Mouse (Mus musculus): ENCODE data around the gene Ppm1h.

Gene Ppm1h

DNA sequence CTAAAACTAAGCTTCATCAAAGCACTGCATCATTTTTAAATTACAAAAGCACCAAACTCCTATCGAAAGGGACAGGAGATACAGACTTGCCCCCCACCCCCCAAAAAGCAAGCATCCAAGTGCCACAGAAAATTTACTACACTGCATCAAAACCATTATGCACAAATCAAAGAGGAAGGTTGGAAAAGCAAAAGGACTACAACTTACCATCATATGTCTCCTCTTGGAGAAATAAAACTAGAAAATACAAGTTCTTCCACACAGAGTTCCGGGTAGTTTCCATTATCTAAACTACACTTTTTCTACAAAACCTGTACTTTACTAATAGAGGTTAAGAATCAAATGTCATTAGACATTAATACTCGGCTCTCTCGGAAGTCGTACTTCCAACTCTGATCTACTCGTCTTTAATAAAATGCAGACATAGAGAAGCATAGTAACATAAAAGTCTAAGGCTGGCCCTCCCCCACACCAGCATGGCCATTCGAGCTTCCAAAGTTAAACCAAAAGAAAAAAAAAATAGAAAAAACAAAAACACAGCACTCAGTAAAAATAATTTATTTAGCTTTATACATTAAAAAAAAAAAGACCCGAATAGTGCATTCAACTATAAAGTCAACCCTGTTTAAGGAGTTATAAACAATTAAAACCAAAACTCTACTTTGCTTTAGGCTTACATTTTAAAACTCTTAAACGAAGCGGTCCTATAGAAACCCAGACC is 306.1 kb downstream of the Ppm1h start:
- no peak for DNase-seq

DNA sequence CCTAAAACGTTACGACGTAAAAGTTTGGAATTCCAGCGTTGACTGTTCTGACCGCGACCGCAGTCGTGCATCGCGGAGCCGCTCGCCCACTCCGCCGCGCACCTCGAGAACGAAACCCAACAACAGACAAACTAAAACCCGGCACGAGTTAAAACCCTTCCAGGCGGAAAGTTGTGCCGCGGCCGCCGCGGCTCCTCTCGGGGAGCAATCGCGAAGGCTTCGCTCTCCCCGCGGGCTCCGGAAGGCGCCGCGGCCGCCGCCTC is 306.6 kb downstream of the Ppm1h start:
- DNase-seq: no peak

DNA sequence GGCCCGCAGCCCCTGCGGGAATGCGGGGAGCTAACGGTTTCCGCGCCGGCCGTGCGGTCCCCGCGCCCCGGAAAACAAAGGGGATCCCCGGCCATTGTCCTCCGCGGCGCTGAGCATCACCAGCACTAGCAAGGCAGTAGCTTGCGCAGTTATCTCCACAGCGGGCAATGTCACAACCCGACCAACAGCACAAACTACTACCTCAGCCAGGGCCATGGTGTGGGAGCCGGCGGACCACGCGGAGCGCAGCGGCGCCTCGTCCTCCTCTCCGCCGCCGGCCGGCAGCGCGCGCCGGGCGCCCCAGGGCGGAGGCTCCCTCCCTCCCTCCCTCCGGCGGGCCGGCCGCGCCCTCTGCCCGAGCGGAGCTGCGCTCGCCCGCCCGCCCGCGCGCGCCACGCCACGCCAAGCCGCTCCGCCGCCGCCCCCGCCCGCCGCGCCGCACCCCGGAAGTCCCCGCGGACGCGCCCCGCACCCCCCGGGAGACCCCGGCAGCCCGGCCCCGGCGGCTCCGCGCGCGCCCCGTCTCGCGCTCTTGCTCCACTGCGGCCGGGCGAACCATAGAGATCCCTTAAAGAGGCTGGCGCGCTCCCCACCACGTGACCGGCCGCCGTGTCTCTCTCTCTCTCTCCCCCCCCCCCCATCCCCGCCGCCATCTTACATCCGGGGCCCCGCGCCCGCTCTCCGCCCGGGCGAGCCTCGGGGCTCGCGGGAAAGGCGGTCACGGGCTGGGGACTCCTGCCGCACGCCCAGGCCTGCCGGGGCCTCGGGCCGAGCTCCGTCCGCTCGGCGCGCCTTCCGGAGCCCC is 307.2 kb downstream of the Ppm1h start:
- peak; percentile 84 for DNase-seq

DNA sequence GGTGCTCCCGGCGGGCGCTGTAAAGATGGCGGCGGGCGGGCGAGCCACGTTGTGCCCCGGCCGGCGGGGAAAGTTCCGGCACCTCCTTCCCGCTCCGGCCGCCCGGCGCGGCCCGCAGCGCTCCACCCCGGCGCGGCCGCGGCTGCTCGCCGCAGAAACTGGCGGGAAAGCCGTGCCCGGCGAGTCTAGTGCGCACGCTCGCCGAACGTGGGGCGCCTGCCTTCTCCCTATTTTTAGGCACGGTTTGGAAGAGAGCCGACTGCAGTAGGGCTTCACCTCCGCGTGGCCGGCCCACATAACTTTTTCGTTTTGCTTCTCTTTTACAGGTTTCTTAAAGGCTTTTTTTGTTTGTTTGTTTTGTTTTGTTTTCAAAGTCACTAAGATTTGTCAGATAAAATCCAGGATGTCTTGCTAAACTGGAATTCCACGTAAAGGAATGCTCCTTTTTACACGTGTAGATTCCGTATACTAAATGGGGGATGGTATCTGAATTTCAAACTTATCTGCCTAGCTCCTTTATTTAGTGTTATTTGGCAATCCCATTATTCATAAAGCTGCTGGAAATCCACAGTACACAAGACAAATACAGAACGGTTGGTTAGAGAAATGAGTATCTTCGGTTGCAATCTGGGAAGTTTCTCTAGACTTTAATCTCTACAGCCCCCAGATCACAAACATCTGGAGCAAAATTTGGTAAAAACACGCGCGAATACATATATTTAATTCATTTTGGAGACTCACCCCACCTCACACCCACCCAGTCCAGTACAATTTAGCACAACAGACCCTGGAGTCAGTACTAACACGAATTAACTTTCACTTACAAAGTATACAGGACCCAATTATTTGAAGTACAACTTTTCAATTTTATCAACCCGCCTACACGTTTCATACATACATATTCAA is 308.0 kb downstream of the Ppm1h start:
- DNase-seq: peak; percentile 87

DNA sequence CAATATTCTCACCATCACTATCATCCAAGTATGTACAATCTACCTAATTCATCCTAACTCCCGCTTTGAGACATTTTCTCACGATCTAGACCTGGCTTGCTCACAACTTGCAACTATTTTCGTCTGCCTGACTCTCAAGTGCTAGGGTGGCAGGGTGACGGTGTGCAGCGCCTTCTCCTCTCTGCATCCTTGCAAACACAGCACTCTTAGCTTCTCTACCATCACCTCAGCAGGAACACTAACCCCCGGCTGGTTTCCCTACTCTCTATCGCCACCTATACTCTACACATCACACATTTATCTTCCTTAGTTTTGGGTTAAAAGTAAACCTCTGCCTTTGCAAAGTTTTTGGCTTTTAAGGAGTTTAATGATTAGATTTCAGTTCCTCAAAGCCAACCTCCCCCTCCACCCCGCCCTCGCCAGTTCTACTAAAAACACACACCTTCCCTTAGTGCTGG is 309.1 kb downstream of the Ppm1h start:
- peak; percentile 70 for DNase-seq

DNA sequence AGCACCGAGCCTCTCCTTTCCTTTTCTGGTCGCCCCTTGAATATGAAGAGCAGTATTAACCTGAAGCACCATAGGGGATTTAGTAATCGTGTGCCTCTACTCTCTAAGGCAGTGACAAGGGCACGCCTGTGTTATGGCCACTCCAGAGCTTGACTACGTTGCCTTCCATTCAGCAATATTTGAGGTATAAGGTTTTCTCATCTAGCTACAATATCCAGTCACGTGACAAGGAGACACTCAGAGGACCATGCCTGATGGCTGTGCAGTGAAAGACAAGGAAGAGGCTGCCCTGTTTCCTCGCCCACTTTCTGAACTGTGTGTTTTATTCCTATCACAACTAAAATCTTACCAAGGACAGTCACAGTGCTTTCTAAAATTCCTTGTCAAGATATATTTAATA is 309.8 kb downstream of the Ppm1h start:
- DNase-seq: no peak

DNA sequence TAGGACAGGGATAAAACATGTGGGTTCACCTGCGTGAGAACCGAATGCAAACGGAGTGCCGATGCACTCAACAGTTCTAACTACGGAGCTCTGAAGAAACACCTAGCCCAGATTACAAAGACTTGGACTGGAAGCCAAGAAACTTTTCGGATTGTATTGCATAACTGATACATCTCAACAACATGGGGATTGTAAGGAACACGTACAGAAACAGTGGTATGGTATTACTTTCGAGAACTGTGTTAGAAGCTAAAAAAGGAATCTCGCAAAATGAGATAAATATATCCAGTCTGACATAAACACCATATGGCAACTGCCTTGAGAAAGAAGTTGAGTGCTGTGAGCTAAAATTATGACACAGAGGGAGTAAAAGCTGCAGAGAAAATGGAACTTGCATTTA is 311.4 kb downstream of the Ppm1h start:
- DNase-seq: peak; percentile 45

DNA sequence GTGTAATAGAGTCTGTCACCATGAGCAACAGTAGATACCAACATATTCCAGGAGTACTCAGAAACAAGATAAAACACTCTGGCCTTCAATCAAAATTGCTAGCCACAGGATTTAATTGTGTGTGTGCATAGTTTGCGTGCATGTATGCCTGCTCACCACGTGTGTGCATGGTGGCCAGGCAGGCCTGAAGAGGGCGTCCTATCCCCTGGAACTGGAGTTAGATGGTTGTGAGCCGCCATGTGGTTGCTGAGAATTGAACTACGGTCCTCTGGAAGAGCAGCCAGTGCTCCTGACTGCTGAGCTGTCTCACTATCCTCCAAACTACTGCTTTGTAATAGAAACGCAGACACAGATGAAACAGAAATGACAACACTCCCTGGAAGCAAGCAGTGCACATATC is 312.0 kb downstream of the Ppm1h start:
- DNase-seq: peak; percentile 39

DNA sequence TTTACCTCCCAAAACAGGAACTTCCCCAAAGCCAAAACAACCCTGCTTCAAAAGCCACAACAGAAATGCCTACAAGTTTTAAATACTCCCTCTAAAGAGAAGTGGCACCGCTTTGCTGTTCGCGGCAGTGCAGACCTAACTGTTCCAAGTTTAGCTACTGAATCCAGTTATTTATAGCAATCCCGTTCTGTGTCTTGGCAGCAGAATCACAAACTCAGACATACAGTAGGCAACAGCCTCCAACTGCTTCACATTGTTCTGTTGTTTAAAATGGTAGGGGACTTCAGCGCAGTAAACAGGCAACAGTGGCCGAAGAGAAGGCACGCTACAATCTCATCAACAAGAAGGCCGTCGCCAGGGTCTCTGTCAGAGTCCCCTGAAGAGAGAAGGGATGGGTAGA is 312.5 kb downstream of the Ppm1h start:
- peak; percentile 67 for DNase-seq

DNA sequence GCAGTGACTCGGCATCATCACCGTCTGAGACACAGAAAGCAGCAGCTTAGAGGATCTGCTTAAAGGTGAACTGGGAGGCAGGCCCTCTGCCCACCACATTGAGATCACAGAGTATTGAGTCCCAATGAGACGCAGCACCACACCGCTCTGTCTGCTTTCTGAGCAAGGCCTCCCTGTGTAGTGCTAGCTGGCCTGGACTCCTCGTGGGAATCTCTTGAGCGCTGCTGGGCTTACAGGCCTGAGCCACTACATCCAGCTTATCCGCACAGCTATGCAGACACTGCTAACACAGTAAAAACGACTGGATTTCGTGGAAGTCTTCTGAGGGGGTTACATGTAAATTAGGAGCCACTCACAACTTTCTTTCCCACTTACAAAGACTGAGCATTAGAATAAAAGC is 313.1 kb downstream of the Ppm1h start:
- DNase-seq: peak; percentile 37

DNA sequence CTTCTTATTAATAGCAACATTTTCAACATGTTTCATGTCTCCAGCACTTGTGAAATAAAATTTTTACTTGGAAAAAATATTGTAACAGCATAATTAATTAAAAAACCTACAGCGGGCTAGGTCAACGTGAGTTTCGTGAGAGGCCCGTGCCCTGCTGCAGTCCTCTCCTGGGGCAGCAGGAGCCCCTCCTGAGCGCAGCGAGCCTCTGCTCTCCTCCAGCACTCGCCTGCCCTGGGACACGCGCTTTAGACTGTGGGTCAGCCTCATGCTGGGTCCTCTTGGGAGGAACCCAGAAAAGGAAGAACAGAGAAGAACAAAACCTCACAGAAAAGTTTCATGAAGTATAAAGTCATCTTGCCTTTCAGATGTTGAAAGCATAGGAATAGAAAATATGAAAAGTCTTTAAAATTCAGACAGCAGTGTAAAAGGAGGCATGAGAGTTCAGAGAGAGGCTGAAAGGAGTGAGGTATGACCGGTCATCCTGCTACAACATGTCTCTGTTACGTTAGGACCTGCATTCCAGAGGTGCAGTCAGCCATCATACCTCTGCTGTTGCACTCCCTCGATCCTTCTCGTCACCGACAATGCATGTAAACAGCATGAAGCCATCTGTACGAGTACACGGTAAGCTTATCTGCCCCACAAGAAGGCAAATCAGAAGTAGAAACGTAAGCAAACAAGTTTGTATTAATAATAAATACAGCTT is 316.0 kb downstream of the Ppm1h start:
- DNase-seq: no peak
